Mouse (Mus musculus): ENCODE measurements around the gene Arl10.

- TF ChIP-seq CTCF (IDR thresholded peaks at IDR 0.05; ENCODE audit: low read depth) (no peak), EP300 (optimal IDR thresholded peaks at IDR 0.05) (no peak)
Observed at GRCm38 (mm10) chr13:54621960-54622521, 47.2 kb downstream of the Arl10 start.

All from stomach, postnatal 0 days (tissue).